Comparison of ENCODE assay signal across 20 mouse cellular contexts in genomic region chr15:36866088-36866487, GRCm38 (mm10).
DNase-seq lines count a peak whose midpoint lies in the region; ATAC-seq and TF ChIP-seq lines count a peak whose summit lies in the region.
"Had no signal": no experiment of that assay in that cellular context is flagged by ENCODE, and none has a peak within 500 bp of the region (broad histone marks: within the 10 kb centered on the region; RNA-seq: fewer than 3 reads in every experiment).

No protein-coding gene starts in this region.

- TF ChIP-seq EP300 in heart, adult 2 months (IDR thresholded peaks at IDR 0.05; ENCODE audit: insufficient read depth, low read depth, low read length) = no peak
- TF ChIP-seq EP300 in CH12.LX (IDR thresholded peaks at IDR 0.05; ENCODE audit: low read length) = no peak
- TF ChIP-seq EP300 in stomach, postnatal 0 days (optimal IDR thresholded peaks at IDR 0.05) = no peak

- no peak overlapping the region for H3K9ac ChIP-seq in heart, adult 2 months (ENCODE audit: low read depth, low read length)
- H3K9ac ChIP-seq in CH12.LX (ENCODE audit: insufficient read depth, low read depth) = peak overlapping the region; percentile 4; the same call in 1 of the 2 replicates
- H3K9ac ChIP-seq in stomach, postnatal 0 days (ENCODE audit: low read length) = no peak overlapping the region
- no peak overlapping the region for H3K9ac ChIP-seq in intestine, embryonic 15.5 days
- H3K9ac ChIP-seq: forebrain, postnatal 0 days; heart, embryonic 13.5 days; liver, embryonic 12.5 days; midbrain, embryonic 15.5 days had no signal

- H3K27me3 ChIP-seq in heart, adult 2 months (ENCODE audit: control insufficient read depth, insufficient read depth, low read length) = no peaks in the 10 kb centered on the region
- no peaks in the 10 kb centered on the region for H3K27me3 ChIP-seq in CH12.LX (replicated peaks)
- H3K27me3 ChIP-seq in stomach, postnatal 0 days (ENCODE audit: control insufficient read depth, insufficient read depth, low read length) = no peaks in the 10 kb centered on the region
- H3K27me3 ChIP-seq in intestine, embryonic 15.5 days (replicated peaks) = no peaks in the 10 kb centered on the region
- H3K27me3 ChIP-seq: heart, embryonic 13.5 days; liver, embryonic 12.5 days; midbrain, embryonic 15.5 days; Patski had no signal

- ATAC-seq in inflammation-experienced regulatory T-cells, adult 6 months = peak; percentile 61
- ATAC-seq in stomach, postnatal 0 days (ENCODE audit: low FRiP score, low TSS enrichment) = no peak
- ATAC-seq in intestine, embryonic 15.5 days = no peak
- ATAC-seq: forebrain, postnatal 0 days; intestine, postnatal 0 days; liver, embryonic 12.5 days; midbrain, embryonic 15.5 days; Patski had no signal

- DNase-seq in heart, postnatal 4 days = peak; percentile 1
- DNase-seq in heart, adult 2 months = no peak
- peak; percentile 28 for DNase-seq in 3134 (ENCODE audit: extremely low read depth, insufficient read length, low spot score)
- DNase-seq in CH12.LX (ENCODE audit: extremely low read depth) = peak; percentile 77
- no peak for DNase-seq in stomach, postnatal 0 days (ENCODE audit: low spot score)
- no peak for DNase-seq in kidney, adult 18-20 months
- DNase-seq: cerebellum, postnatal 14 days; forebrain, postnatal 0 days; gastrocnemius, postnatal 14 days; kidney, postnatal 25 days had no signal

- H3K36me3 ChIP-seq in heart, adult 2 months (ENCODE audit: control insufficient read depth, insufficient read depth, low read length) = no peaks in the 10 kb centered on the region
- peaks cover 0 to 6% of the 10 kb centered on the region in 2 experiments for H3K36me3 ChIP-seq in CH12.LX (replicated peaks in 1 of 2; ENCODE audit: control insufficient read depth in 1 of 2, insufficient read depth in 1 of 2, low read length in 1 of 2)
- no peaks in the 10 kb centered on the region for H3K36me3 ChIP-seq in stomach, postnatal 0 days (ENCODE audit: control insufficient read depth, insufficient read depth, low read length)
- H3K36me3 ChIP-seq in intestine, embryonic 15.5 days = no peaks in the 10 kb centered on the region
- H3K36me3 ChIP-seq: embryonic facial prominence, embryonic 10.5 days; heart, embryonic 13.5 days; limb, embryonic 10.5 days; liver, embryonic 12.5 days; midbrain, embryonic 15.5 days had no signal

- dilution Hi-C loops in CH12.LX (cut with MboI; ENCODE audit: extremely low pct_ligation_motif_present, extremely low pct_unique_long_range_greater_than_20kb, low sequenced_read_pairs) = no loop called here

- TF ChIP-seq POLR2A in heart, adult 2 months (IDR thresholded peaks at IDR 0.05; ENCODE audit: insufficient read depth, low read depth, low read length) = no peak
- TF ChIP-seq POLR2A in CH12.LX (IDR thresholded peaks at IDR 0.05; ENCODE audit: low read depth, low read length) = peak; percentile 71

- 56% methylated on average over 1 of the region's 1 CpGs for WGBS in heart, adult 2 months
- 32% methylated on average over 1 of the region's 1 CpGs for WGBS in stomach, postnatal 0 days
- 44% methylated on average over 1 of the region's 1 CpGs for WGBS in intestine, embryonic 15.5 days

- no peaks in the 10 kb centered on the region for H3K79me2 ChIP-seq in heart, adult 2 months (replicated peaks; ENCODE audit: control insufficient read depth, insufficient read depth, low read length)
- no peaks in the 10 kb centered on the region for H3K79me2 ChIP-seq in CH12.LX (replicated peaks; ENCODE audit: control insufficient read depth, extremely low read depth, insufficient read depth, poor library complexity, severe bottlenecking)

- intact Hi-C loops in heart, adult 2 months (cut with DNase I) = no loop called here

- in situ Hi-C loops in CH12.LX (cut with MboI; ENCODE audit: low pct_ligation_motif_present, low pct_unique_long_range_greater_than_20kb, low sequenced_read_pairs) = no loop called here

- H3K27ac ChIP-seq in heart, adult 2 months = no peak overlapping the region
- no peak overlapping the region for H3K27ac ChIP-seq in CH12.LX (ENCODE audit: insufficient read depth, low read depth)
- H3K27ac ChIP-seq in stomach, postnatal 0 days (replicated peaks) = no peak overlapping the region
- H3K27ac ChIP-seq in intestine, embryonic 15.5 days = no peak overlapping the region
- H3K27ac ChIP-seq: embryonic facial prominence, embryonic 10.5 days; heart, embryonic 13.5 days; limb, embryonic 10.5 days; liver, embryonic 12.5 days; midbrain, embryonic 15.5 days had no signal

- peak overlapping the region; percentile 34; the same call in 1 of the 2 replicates for H3K4me2 ChIP-seq in CH12.LX (ENCODE audit: insufficient read depth, low read depth, poor library complexity, severe bottlenecking)
- H3K4me2 ChIP-seq in stomach, postnatal 0 days (replicated peaks; ENCODE audit: low read depth) = no peak overlapping the region
- H3K4me2 ChIP-seq in intestine, embryonic 15.5 days (replicated peaks) = no peak overlapping the region
- H3K4me2 ChIP-seq: heart, embryonic 13.5 days; liver, embryonic 12.5 days; midbrain, embryonic 15.5 days had no signal

- no peaks in the 10 kb centered on the region for H3K9me3 ChIP-seq in CH12.LX (replicated peaks; ENCODE audit: low read length)
- no peaks in the 10 kb centered on the region for H3K9me3 ChIP-seq in stomach, postnatal 0 days (ENCODE audit: control insufficient read depth, low read length)
- H3K9me3 ChIP-seq in intestine, embryonic 15.5 days = no peaks in the 10 kb centered on the region
- H3K9me3 ChIP-seq: limb, embryonic 10.5 days; liver, embryonic 12.5 days; midbrain, embryonic 15.5 days had no signal

- peaks cover 1% of the 10 kb centered on the region; the same call in 1 of the 2 replicates for H3K4me1 ChIP-seq in heart, adult 2 months (ENCODE audit: control insufficient read depth, insufficient read depth, low read length)
- H3K4me1 ChIP-seq in CH12.LX (ENCODE audit: control insufficient read depth in 1 of 2, insufficient read depth in 2 of 2) = peaks cover 21 to 47% of the 10 kb centered on the region in 2 experiments
- no peaks in the 10 kb centered on the region for H3K4me1 ChIP-seq in stomach, postnatal 0 days (replicated peaks; ENCODE audit: control insufficient read depth, insufficient read depth)
- no peaks in the 10 kb centered on the region for H3K4me1 ChIP-seq in intestine, embryonic 15.5 days (replicated peaks)
- H3K4me1 ChIP-seq: embryonic facial prominence, embryonic 10.5 days; midbrain, embryonic 15.5 days had no signal

- TF ChIP-seq RAD21 in CH12.LX (IDR thresholded peaks at IDR 0.05; ENCODE audit: low read depth, low read length) = no peak

- no peak for TF ChIP-seq CTCF in heart, adult 2 months (IDR thresholded peaks at IDR 0.05)
- no peak for TF ChIP-seq CTCF in CH12.LX (conservative IDR thresholded peaks at IDR 0.05 in 1 of 2, IDR thresholded peaks at IDR 0.05 in 1 of 2; ENCODE audit: low read depth in 2 of 2, low read length in 2 of 2)
- TF ChIP-seq CTCF in stomach, postnatal 0 days (IDR thresholded peaks at IDR 0.05; ENCODE audit: low read depth) = no peak

- H3K4me3 ChIP-seq in heart, adult 2 months = no peak overlapping the region
- peak overlapping the region; percentile 40 to 54 (median 49) for H3K4me3 ChIP-seq in CH12.LX (replicated peaks in 1 of 3; ENCODE audit: low read depth in 2 of 3, low read length in 2 of 3, poor library complexity in 1 of 3)
- no peak overlapping the region for H3K4me3 ChIP-seq in stomach, postnatal 0 days (ENCODE audit: low read depth, low read length)
- no peak overlapping the region for H3K4me3 ChIP-seq in intestine, embryonic 15.5 days (replicated peaks)
- H3K4me3 ChIP-seq: embryonic facial prominence, embryonic 10.5 days; erythroblast, embryonic 14.5 days; heart, embryonic 13.5 days; limb, embryonic 10.5 days; liver, embryonic 12.5 days; midbrain, embryonic 15.5 days had no signal

TF ChIP-seq in CH12.LX, 34 proteins besides CTCF, POLR2A, EP300 and RAD21 (continues in another document):
- no peak for TF ChIP-seq MAFK (IDR thresholded peaks at IDR 0.05; ENCODE audit: insufficient replicate concordance, low read length)
- no peak for TF ChIP-seq HCFC1 (IDR thresholded peaks at IDR 0.05; ENCODE audit: low read depth, low read length)
- TF ChIP-seq ETS1 (conservative IDR thresholded peaks at IDR 0.05; ENCODE audit: low read depth, low read length) = no peak
- TF ChIP-seq ZNF384 (IDR thresholded peaks at IDR 0.05; ENCODE audit: low read depth, low read length) = no peak
- peak; percentile 42; the same call in 1 of the 2 replicates for TF ChIP-seq MAX (IDR thresholded peaks at IDR 0.05; ENCODE audit: low read length)
- TF ChIP-seq JUND (conservative IDR thresholded peaks at IDR 0.05; ENCODE audit: low read depth, low read length) = no peak
- TF ChIP-seq TBP (conservative IDR thresholded peaks at IDR 0.05; ENCODE audit: low read depth, low read length) = 0 out of 2 replicates have a peak, but pooled peaks have one; percentile 43
- TF ChIP-seq USF2 (conservative IDR thresholded peaks at IDR 0.05; ENCODE audit: low read depth, low read length) = no peak
- TF ChIP-seq ZC3H11A (IDR thresholded peaks at IDR 0.05; ENCODE audit: low read depth, low read length) = no peak
- no peak for TF ChIP-seq MEF2A (IDR thresholded peaks at IDR 0.05; ENCODE audit: borderline replicate concordance, low read depth, low read length)
- no peak for TF ChIP-seq IRF4 (IDR thresholded peaks at IDR 0.05; ENCODE audit: low read depth, low read length)
- no peak for TF ChIP-seq RCOR1 (conservative IDR thresholded peaks at IDR 0.05; ENCODE audit: low read depth, low read length)
- no peak for TF ChIP-seq PAX5 (IDR thresholded peaks at IDR 0.05; ENCODE audit: low read length)
- TF ChIP-seq NELFE (IDR thresholded peaks at IDR 0.05; ENCODE audit: low read depth, low read length) = peak; percentile 64
- TF ChIP-seq UBTF (IDR thresholded peaks at IDR 0.05; ENCODE audit: low read depth, low read length) = no peak
- TF ChIP-seq MYC (IDR thresholded peaks at IDR 0.05; ENCODE audit: low read depth, low read length) = no peak
- no peak for TF ChIP-seq KAT2A (IDR thresholded peaks at IDR 0.05; ENCODE audit: insufficient replicate concordance, low read length)
- TF ChIP-seq BHLHE40 (IDR thresholded peaks at IDR 0.05; ENCODE audit: low read depth, low read length) = no peak
- TF ChIP-seq SIN3A (IDR thresholded peaks at IDR 0.05; ENCODE audit: low read length) = 0 out of 2 replicates have a peak, but pooled peaks have one; percentile 27
- no peak for TF ChIP-seq USF1 (IDR thresholded peaks at IDR 0.05; ENCODE audit: low read depth, low read length)
- TF ChIP-seq GABPA (IDR thresholded peaks at IDR 0.05; ENCODE audit: insufficient replicate concordance, low read depth, low read length) = no peak
- TF ChIP-seq ZMIZ1 (IDR thresholded peaks at IDR 0.05; ENCODE audit: low read depth, low read length) = 0 out of 2 replicates have a peak, but pooled peaks have one; percentile 8
- TF ChIP-seq E2F4 (IDR thresholded peaks at IDR 0.05; ENCODE audit: insufficient replicate concordance, low read depth, low read length) = no peak
- TF ChIP-seq NRF1 (IDR thresholded peaks at IDR 0.05; ENCODE audit: low read depth, low read length) = no peak
- TF ChIP-seq SMC3 (IDR thresholded peaks at IDR 0.05; ENCODE audit: low read depth, low read length) = no peak

Comparison
In these comparisons a context has a peak if more than half of its experiments do, and no peak if none do; other contexts are left out.
1. DNase-seq: peak in heart, postnatal 4 days (single experiment), 3134 (single experiment) and CH12.LX (single experiment); none in heart, adult 2 months (0 of 2), stomach, postnatal 0 days (single experiment) and kidney, adult 18-20 months (single experiment).
2. H3K4me3 ChIP-seq: peak in CH12.LX (3 of 3); none in heart, adult 2 months (single experiment), stomach, postnatal 0 days (single experiment) and intestine, embryonic 15.5 days (single experiment).